Mouse (Mus musculus) myocyte (in vitro differentiated cells): ENCODE results near the gene Lbhd2. TPM values are rescaled to one million over a fixed set of nuclear protein-coding genes. Genes with fewer than 3 reads are reported as not detected.

Source experiments
- H3K27me3 ChIP-seq: one replicate; pipeline ENCODE4 v1.6.1; 2011; ENCODE audit not compliant: control insufficient read depth, insufficient read depth, insufficient read length
- H3K36me3 ChIP-seq: one replicate; pipeline ENCODE4 v1.6.1; 2011; ENCODE audit not compliant: control insufficient read depth, insufficient read depth
- H3K4me2 ChIP-seq: one replicate; pipeline ENCODE4 v1.6.1; 2011; ENCODE audit warnings: low read depth, control low read depth
- H3K4me3 ChIP-seq: one replicate; pipeline ENCODE4 v1.5.1; 2011; ENCODE audit warnings: mild to moderate bottlenecking, control low read depth, moderate library complexity
- H3K79me2 ChIP-seq: one replicate; pipeline ENCODE4 v1.6.1; 2011; ENCODE audit not compliant: control insufficient read depth, insufficient read depth
- H3ac ChIP-seq: one replicate; pipeline ENCODE4 v1.6.1; 2011; ENCODE audit not compliant: control insufficient read depth, insufficient read length
- CEBPB ChIP-seq: IDR thresholded peaks from 2 replicates; pipeline ENCODE4 v1.6.1; 2011; ENCODE audit warnings: mild to moderate bottlenecking, moderate library complexity; ENCODE audit not compliant: poor library complexity, insufficient read depth, severe bottlenecking
- E2F4 ChIP-seq: IDR thresholded peaks from one replicate; pipeline ENCODE4 v1.6.1; 2011; ENCODE audit warnings: mild to moderate bottlenecking, control low read depth, moderate library complexity; ENCODE audit not compliant: insufficient read depth
- MAX ChIP-seq: IDR thresholded peaks from one replicate; pipeline ENCODE4 v1.6.1; 2011; ENCODE audit warnings: low read depth, mild to moderate bottlenecking, control low read depth
- MYOD1 ChIP-seq, 3 experiments: IDR thresholded peaks; one replicate each; pipeline ENCODE4 v1.6.1; 2011; ENCODE audit warnings: control low read depth in 2 of 3, low read depth in 2 of 3, mild to moderate bottlenecking in 2 of 3, moderate library complexity in 1 of 3; ENCODE audit not compliant: insufficient read length in 2 of 3, control insufficient read depth in 1 of 3
- MYOG ChIP-seq, 3 experiments: IDR thresholded peaks; one replicate each; pipeline ENCODE4 v1.6.1; 2011; ENCODE audit warnings: control low read depth in 2 of 3, low read depth in 2 of 3, mild to moderate bottlenecking in 2 of 3; ENCODE audit not compliant: insufficient read length in 2 of 3, control insufficient read depth in 1 of 3, insufficient read depth in 1 of 3
- POLR2A ChIP-seq: IDR thresholded peaks from one replicate; pipeline ENCODE4 v1.6.1; 2011; ENCODE audit warnings: low read depth, mild to moderate bottlenecking, control low read depth, moderate library complexity; ENCODE audit not compliant: insufficient read length
- POLR2AphosphoS2 ChIP-seq: IDR thresholded peaks from one replicate; pipeline ENCODE4 v1.6.1; 2011; ENCODE audit warnings: low read depth, control low read depth; ENCODE audit not compliant: insufficient read length
- REST ChIP-seq: IDR thresholded peaks from one replicate; pipeline ENCODE4 v1.6.1; 2011; ENCODE audit warnings: mild to moderate bottlenecking, control low read depth, moderate library complexity; ENCODE audit not compliant: insufficient read depth, insufficient read length
- SRF ChIP-seq: IDR thresholded peaks from one replicate; pipeline ENCODE4 v1.6.1; 2011; ENCODE audit warnings: low read depth; ENCODE audit not compliant: control insufficient read depth, insufficient read length
- TCF12 ChIP-seq: IDR thresholded peaks from one replicate; pipeline ENCODE4 v1.6.1; 2011; ENCODE audit warnings: mild to moderate bottlenecking, control low read depth; ENCODE audit not compliant: poor library complexity, insufficient read depth, severe bottlenecking
- TCF3 ChIP-seq: IDR thresholded peaks from one replicate; pipeline ENCODE4 v1.6.1; 2011; ENCODE audit warnings: low read depth, control low read depth; ENCODE audit not compliant: insufficient read length
- USF1 ChIP-seq: IDR thresholded peaks from one replicate; pipeline ENCODE4 v1.6.1; 2011; ENCODE audit warnings: low read depth, mild to moderate bottlenecking, control low read depth, moderate library complexity
- polyA plus RNA-seq: library from polyadenylated mRNA; unstranded; fragments of >200 nt; fragmentation: generic; extraction: Trizol; gene quantifications from one replicate; pipeline ENCODE4 v1.2.1, GENCODE M21; 2012; ENCODE audit warnings: missing spikeins

Gene Lbhd2
- polyA plus RNA-seq: not detected

GRCm38 (mm10) chr12:111406622-111407021, at the start of gene Lbhd2:
Gene Lbhd2 (plus strand): TSS chr12:111406809.
- H3ac ChIP-seq: no peak within 1 kb of the TSS
- H3K27me3 ChIP-seq: peaks cover 8% of the 10 kb centered on the region
- no peak within 1 kb of the TSS for H3K4me3 ChIP-seq
- H3K4me2 ChIP-seq: no peak within 1 kb of the TSS
- H3K36me3 ChIP-seq: no peaks in the 10 kb centered on the region
- TF ChIP-seq POLR2AphosphoS2: no peak
- TF ChIP-seq USF1: no peak
- no peak for TF ChIP-seq MYOG (IDR thresholded peaks at IDR 0.05; ENCODE audit: control insufficient read depth in 1 of 3, insufficient read depth in 1 of 3, insufficient read length in 2 of 3, low read depth in 2 of 3)
- no peak for TF ChIP-seq SRF
- no peak for TF ChIP-seq CEBPB
- TF ChIP-seq E2F4: no peak
- TF ChIP-seq TCF12: no peak
- TF ChIP-seq TCF3: no peak
- no peak for TF ChIP-seq POLR2A
- TF ChIP-seq MAX: no peak
- no peak for TF ChIP-seq REST
- TF ChIP-seq MYOD1 (IDR thresholded peaks at IDR 0.05; ENCODE audit: control insufficient read depth in 1 of 3, insufficient read length in 2 of 3, low read depth in 2 of 3): no peak
- no peaks in the 10 kb centered on the region for H3K79me2 ChIP-seq

- H3K27me3 ChIP-seq: no peaks in the 10 kb centered on the region
- no peak overlapping the region for H3ac ChIP-seq
- H3K79me2 ChIP-seq: peaks cover 97% of the 10 kb centered on the region
- TF ChIP-seq POLR2AphosphoS2 (no peak), CEBPB (no peak), REST (no peak), USF1 (no peak), TCF12 (no peak), MYOD1 (IDR thresholded peaks at IDR 0.05; ENCODE audit: control insufficient read depth in 1 of 3, insufficient read length in 2 of 3, low read depth in 2 of 3) (no peak), SRF (no peak), TCF3 (no peak), MYOG (IDR thresholded peaks at IDR 0.05; ENCODE audit: control insufficient read depth in 1 of 3, insufficient read depth in 1 of 3, insufficient read length in 2 of 3, low read depth in 2 of 3) (no peak)
- no peaks in the 10 kb centered on the region for H3K36me3 ChIP-seq
- H3K4me3 ChIP-seq: no peak overlapping the region
- H3K4me2 ChIP-seq: no peak overlapping the region
Observed at GRCm38 (mm10) chr12:111360671-111361070, 45.9 kb upstream of the Lbhd2 start.

DNA sequence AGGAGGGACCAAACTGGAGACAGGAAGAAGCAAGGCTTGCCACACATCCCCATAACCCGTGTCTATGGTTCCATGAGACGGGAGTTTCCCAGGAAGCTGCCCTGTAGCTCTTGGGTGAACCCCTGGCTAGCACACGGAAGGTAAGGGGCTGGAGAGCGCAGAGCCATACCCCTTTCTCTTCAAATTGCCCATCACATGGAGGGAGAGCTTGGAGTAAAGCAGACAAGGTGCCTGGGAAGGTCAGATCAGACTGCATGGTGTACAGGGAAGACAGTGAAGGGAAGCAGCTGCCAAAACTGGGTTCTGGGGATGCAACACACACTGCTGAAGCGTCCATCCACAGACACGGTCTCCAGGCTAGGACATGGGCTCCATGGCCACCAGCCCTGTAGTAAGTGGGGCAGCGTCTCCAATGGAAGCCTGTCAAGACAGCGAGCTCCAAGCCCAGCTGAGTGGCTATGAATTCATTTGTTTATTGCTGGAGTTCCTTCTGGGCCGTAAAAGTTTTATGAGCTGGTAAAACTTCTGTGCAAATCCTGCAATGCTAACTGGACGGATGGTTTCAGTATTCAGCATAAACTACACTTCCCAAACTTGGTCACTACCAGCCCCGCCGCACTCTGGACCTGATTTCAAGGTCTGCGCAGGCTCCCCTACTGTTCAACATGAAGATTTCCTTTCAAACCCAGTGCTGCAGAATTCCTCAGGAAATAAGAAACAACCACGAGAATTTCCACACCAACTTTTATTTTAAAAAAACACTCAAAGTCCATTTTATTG, 45.1 kb upstream of the Lbhd2 start:
- H3K27me3 ChIP-seq: no peaks in the 10 kb centered on the region
- H3ac ChIP-seq: no peak overlapping the region
- no peak overlapping the region for H3K4me2 ChIP-seq
- H3K36me3 ChIP-seq: no peaks in the 10 kb centered on the region
- no peak overlapping the region for H3K4me3 ChIP-seq
- TF ChIP-seq MYOD1 (IDR thresholded peaks at IDR 0.05; ENCODE audit: control insufficient read depth in 1 of 3, insufficient read length in 2 of 3, low read depth in 2 of 3): no peak
- TF ChIP-seq USF1: no peak
- TF ChIP-seq POLR2A: no peak
- TF ChIP-seq E2F4: no peak
- no peak for TF ChIP-seq MYOG (IDR thresholded peaks at IDR 0.05; ENCODE audit: control insufficient read depth in 1 of 3, insufficient read depth in 1 of 3, insufficient read length in 2 of 3, low read depth in 2 of 3)
- peaks cover 97% of the 10 kb centered on the region for H3K79me2 ChIP-seq

GRCm38 (mm10) chr12:111364234-111364633, 42.4 kb upstream of the Lbhd2 start:
- Histone ChIP-seq H3K36me3 (no peaks in the 10 kb centered on the region), H3K27me3 (no peaks in the 10 kb centered on the region), H3K4me3 (no peak overlapping the region), H3ac (no peak overlapping the region), H3K79me2 (peaks cover 98% of the 10 kb centered on the region), H3K4me2 (no peak overlapping the region)
- TF ChIP-seq POLR2A: no peak
- TF ChIP-seq CEBPB: no peak
- no peak for TF ChIP-seq TCF12
- TF ChIP-seq MAX: no peak
- TF ChIP-seq POLR2AphosphoS2: no peak
- no peak for TF ChIP-seq SRF
- TF ChIP-seq E2F4: no peak
- TF ChIP-seq REST: no peak
- TF ChIP-seq MYOD1 (IDR thresholded peaks at IDR 0.05; ENCODE audit: control insufficient read depth in 1 of 3, insufficient read length in 2 of 3, low read depth in 2 of 3): no peak
- TF ChIP-seq MYOG (IDR thresholded peaks at IDR 0.05; ENCODE audit: control insufficient read depth in 1 of 3, insufficient read depth in 1 of 3, insufficient read length in 2 of 3, low read depth in 2 of 3): no peak
- no peak for TF ChIP-seq TCF3
- TF ChIP-seq USF1: no peak

- TF ChIP-seq CEBPB (no peak), SRF (no peak), POLR2A (no peak), MYOD1 (IDR thresholded peaks at IDR 0.05; ENCODE audit: control insufficient read depth in 1 of 3, insufficient read length in 2 of 3, low read depth in 2 of 3) (no peak), TCF3 (no peak)
- Histone ChIP-seq H3K79me2 (peaks cover 100% of the 10 kb centered on the region), H3ac (no peak overlapping the region), H3K27me3 (no peaks in the 10 kb centered on the region), H3K4me3 (no peak overlapping the region), H3K36me3 (no peaks in the 10 kb centered on the region), H3K4me2 (no peak overlapping the region)
Observed at GRCm38 (mm10) chr12:111367065-111367464, 39.5 kb upstream of the Lbhd2 start.
